Mouse (Mus musculus): ENCODE data around the gene Kmt2a. TPM values are rescaled to one million over a fixed set of nuclear protein-coding genes. Genes with fewer than 3 reads are reported as not detected.
A peak's percentile ranks its signal among the peaks of the same experiment; 100 is the strongest.

Gene Kmt2a
- 18.2 and 19.9 TPM in 2 replicates for polyA plus RNA-seq (2016; fragmentation: Nextera tagmentation; extraction: Ambion mirVana)

DNA sequence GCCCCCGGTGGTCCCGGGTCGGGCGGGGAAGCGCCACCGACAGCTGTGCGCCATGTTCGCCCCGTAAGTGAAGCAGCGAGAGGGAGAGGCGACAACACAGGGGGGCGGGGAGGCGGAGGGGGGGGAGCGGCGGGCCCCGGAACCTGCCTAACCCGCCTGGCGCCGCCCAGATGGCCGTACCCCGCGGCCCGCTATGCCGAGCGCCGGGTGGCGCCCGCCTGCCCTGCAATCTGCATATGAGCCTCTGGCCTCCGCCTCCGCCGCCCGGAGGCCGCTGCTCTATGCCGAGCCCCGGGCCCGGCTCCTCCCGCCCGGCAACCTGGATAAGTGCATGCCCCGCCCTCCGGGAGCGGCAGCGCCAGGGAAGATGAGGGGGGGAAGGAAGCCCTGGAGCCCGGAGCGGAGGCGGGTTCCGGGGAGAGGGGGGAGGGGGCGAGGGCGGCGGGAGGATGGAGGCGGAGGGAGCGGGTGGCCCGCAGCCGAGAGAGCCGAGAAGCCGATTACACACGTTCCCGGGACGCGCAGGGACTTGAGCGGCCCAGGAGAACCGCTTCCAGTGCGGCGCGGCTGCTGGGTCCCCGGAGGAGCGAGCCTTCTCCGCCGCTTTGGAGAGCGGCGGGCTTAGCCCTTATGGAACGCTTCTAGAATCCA is at the start of gene Kmt2a:
Gene Kmt2a, minus strand, starts transcription at position 76 of the 651 bp plus-strand sequence.
- Histone ChIP-seq H3K9me3 (no peaks in the 10 kb centered on the region), H3K9ac (replicated peaks) (peak within 1 kb of the TSS; percentile 94), H3K36me3 (no peaks in the 10 kb centered on the region), H3K4me3 (replicated peaks) (peak within 1 kb of the TSS; percentile 97), H3K4me2 (peak within 1 kb of the TSS; percentile 99), H3K27me3 (no peaks in the 10 kb centered on the region), H3K4me1 (replicated peaks) (peaks cover 42% of the 10 kb centered on the region), H3K27ac (peak within 1 kb of the TSS; percentile 99)
- peak; percentile 35 for ATAC-seq (ENCODE audit: insufficient number of reproducible peaks, insufficient read depth, low FRiP score, low TSS enrichment, low read depth)
- under 1% methylated on average over 53 of the region's 71 CpGs for WGBS

DNA sequence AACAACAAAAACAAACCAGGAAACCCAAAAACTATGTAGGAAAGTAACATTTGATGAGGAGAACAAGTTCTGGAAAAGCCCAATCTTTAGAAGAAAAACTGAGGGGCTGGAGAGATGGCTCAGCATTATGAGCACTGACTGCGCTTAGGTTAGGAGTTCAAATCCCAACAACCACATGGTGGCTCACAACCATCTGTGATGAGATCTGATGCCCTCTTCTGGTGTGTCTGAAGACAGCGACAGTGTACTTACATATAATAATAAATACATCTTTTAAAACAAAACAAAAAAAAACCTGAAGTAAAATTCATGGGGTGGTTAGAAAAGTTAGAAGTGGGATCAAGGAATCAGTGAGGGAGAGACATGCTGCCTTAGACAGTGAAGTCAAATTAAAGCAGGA is 40.4 kb upstream of the Kmt2a start:
- peak overlapping the region; percentile 83 for H3K4me2 ChIP-seq
- no peak for ATAC-seq (ENCODE audit: insufficient number of reproducible peaks, insufficient read depth, low FRiP score, low TSS enrichment, low read depth)
- H3K9ac ChIP-seq (replicated peaks), result 0 out of 2 replicates have a peak overlapping the region, but pooled peaks have one; percentile 95
- peak overlapping the region; percentile 98 for H3K4me3 ChIP-seq (replicated peaks)
- no peaks in the 10 kb centered on the region for H3K9me3 ChIP-seq
- no peaks in the 10 kb centered on the region for H3K27me3 ChIP-seq
- peaks cover 10% of the 10 kb centered on the region for H3K4me1 ChIP-seq (replicated peaks)
- 71% methylated on average over 2 of the region's 2 CpGs for WGBS
- peaks cover 5% of the 10 kb centered on the region; the same call in 1 of the 2 replicates for H3K36me3 ChIP-seq
- H3K27ac ChIP-seq, result peak overlapping the region; percentile 85; the same call in 1 of the 2 replicates

DNA sequence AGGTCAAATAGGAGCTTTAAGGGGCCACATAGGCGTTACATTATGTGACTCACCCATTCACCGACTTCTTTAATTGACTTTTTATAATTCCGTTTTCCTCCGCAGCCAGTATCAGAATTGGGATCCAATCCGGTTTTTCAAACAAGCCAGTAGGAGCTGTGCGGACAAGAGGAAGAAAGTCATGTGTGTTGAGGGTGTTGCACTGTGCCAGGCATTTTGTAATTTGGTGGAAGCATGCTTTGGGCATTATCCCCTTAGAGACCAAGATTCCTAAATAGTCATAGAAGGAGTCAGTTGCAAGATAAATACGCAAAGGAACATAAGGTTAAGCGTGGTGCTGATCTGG is 40.0 kb upstream of the Kmt2a start:
- Histone ChIP-seq H3K4me2 (peak overlapping the region; percentile 83), H3K9me3 (no peaks in the 10 kb centered on the region), H3K9ac (replicated peaks) (peak overlapping the region; percentile 95), H3K4me3 (replicated peaks) (peak overlapping the region; percentile 98), H3K27me3 (no peaks in the 10 kb centered on the region), H3K36me3 (peaks cover 5% of the 10 kb centered on the region; the same call in 1 of the 2 replicates), H3K4me1 (replicated peaks) (peaks cover 10% of the 10 kb centered on the region), H3K27ac (peak overlapping the region; percentile 85)
- under 1% methylated on average over 8 of the region's 8 CpGs for WGBS
- peak; percentile 87 for ATAC-seq (ENCODE audit: insufficient number of reproducible peaks, insufficient read depth, low FRiP score, low TSS enrichment, low read depth)

DNA sequence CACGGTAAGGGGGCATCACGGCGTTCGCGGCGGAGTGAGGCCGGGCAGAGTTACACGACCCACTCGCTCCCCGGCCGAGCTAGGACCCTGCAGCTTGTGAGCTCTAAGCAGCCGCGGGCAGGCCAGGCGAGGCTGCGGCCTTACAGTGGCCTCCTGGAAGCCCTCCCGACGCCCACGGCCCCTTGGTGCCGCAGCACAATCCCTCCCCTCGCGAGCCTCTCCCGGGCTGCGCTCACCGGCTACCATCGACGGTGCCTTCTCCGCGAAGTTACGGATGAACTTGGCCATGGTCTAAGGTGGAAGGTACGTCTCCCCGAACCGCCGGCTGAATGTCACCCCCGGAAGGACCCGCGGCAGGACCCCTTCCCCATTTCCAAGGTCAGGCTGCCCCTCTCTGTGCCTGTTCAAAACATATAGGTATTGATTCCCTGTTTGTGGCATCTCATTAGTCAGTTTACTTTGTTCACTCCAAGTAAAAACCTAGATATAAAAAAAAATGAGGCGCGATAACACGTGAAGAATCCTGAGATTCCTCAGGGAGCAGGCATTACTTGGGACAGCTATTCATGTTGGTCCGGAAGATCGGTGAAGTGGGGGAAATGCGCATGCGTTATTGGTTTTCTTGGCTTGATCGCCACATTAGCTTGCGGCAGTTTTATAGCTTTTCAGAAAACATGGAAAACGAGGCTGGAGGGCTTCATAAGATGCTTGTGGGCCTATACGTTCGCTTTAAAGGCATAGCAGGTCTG is 39.5 kb upstream of the Kmt2a start, which contains the start of gene Atp5l:
Gene Atp5l, minus strand, starts transcription at position 369 of the 749 bp plus-strand sequence.
- H3K9ac ChIP-seq (replicated peaks), result peak within 1 kb of the TSS; percentile 95
- peak within 1 kb of the TSS; percentile 83 for H3K4me2 ChIP-seq
- peaks cover 13% of the 10 kb centered on the region for H3K4me1 ChIP-seq (replicated peaks)
- H3K36me3 ChIP-seq, result peaks cover 5% of the 10 kb centered on the region; the same call in 1 of the 2 replicates
- H3K27ac ChIP-seq, result peak within 1 kb of the TSS; percentile 85
- H3K27me3 ChIP-seq, result no peaks in the 10 kb centered on the region
- under 1% methylated on average over 48 of the region's 48 CpGs for WGBS
- H3K4me3 ChIP-seq (replicated peaks), result peak within 1 kb of the TSS; percentile 98
- H3K9me3 ChIP-seq, result no peaks in the 10 kb centered on the region
- ATAC-seq (ENCODE audit: insufficient number of reproducible peaks, insufficient read depth, low FRiP score, low TSS enrichment, low read depth), result peak; percentile 83

DNA sequence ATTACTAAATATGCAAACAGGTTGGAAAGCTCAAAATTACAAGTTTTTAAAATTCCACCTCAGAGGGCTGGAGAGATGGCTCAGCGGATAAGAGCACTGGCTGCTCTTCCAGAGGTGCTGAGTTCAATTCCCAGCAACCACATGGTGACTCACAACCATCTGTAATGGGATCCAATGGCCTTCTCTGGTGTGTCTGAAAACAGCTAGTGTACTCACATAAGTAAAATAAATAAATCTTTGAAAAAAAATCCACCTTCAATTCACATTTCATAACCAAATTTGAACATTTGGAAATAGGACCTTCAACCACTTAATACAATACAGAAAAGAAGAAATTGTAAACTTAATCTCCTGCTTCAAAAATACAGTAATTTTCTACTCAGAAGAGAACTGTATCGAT is 38.5 kb upstream of the Kmt2a start:
- WGBS, result 36% methylated on average over 2 of the region's 2 CpGs
- no peaks in the 10 kb centered on the region for H3K9me3 ChIP-seq

DNA sequence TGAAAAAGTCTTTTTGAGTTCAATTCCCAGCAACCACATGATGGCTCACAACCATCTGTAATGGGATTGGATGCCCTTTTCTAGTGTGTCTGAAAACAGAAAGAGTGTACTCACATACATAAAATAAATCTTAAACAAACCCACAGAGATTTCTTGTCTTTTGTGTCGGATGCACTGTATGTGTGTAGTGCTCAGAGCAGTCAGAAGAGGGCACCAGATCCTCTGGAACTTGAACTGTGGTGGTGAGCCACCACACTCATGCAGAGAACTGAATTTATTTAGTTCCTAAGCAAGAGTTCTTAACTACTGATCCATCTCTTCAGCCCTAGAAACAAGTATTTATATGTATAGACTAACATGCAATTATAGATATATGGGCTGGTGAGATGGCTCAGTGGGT is 35.1 kb upstream of the Kmt2a start:
- peaks cover 23% of the 10 kb centered on the region for H3K4me1 ChIP-seq (replicated peaks)
- no peak overlapping the region for H3K4me3 ChIP-seq (replicated peaks)
- ATAC-seq (ENCODE audit: insufficient number of reproducible peaks, insufficient read depth, low FRiP score, low TSS enrichment, low read depth), result no peak
- H3K36me3 ChIP-seq, result peaks cover 18% of the 10 kb centered on the region
- 67% methylated on average over 1 of the region's 1 CpGs for WGBS
- H3K27ac ChIP-seq, result no peak overlapping the region
- H3K9me3 ChIP-seq, result no peaks in the 10 kb centered on the region
- H3K9ac ChIP-seq (replicated peaks), result no peak overlapping the region
- H3K4me2 ChIP-seq, result no peak overlapping the region
- no peaks in the 10 kb centered on the region for H3K27me3 ChIP-seq

More for the DNA sequence above, 38.5 kb upstream of the Kmt2a start:
- no peak for ATAC-seq (ENCODE audit: insufficient number of reproducible peaks, insufficient read depth, low FRiP score, low TSS enrichment, low read depth)
- Histone ChIP-seq H3K27me3 (no peaks in the 10 kb centered on the region), H3K4me1 (replicated peaks) (peaks cover 22% of the 10 kb centered on the region), H3K27ac (no peak overlapping the region), H3K9ac (replicated peaks) (peak overlapping the region; percentile 95), H3K4me3 (replicated peaks) (peak overlapping the region; percentile 98), H3K36me3 (peaks cover under 1% of the 10 kb centered on the region; the same call in 1 of the 2 replicates), H3K4me2 (peak overlapping the region; percentile 83)

DNA sequence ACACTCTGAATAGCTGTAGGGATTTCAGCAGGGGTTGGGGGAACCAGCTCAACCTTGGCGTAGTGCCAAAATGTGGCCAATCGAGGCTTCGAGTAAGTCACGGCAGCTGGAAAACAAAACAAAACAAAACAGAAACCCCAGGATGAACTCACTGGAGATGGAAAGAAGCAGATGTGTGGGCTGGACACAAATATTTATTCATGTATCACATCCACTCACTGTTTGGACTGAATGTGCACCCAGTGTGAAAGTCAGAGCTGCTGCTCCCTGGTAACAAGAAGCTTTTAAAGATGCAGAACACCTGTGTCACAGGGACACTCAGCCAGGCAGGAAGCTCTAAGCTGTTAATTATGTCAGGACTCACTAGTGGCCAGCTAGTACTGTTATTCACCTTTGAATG is 33.6 kb upstream of the Kmt2a start:
- Histone ChIP-seq H3K4me3 (replicated peaks) (no peak overlapping the region), H3K27ac (peak overlapping the region; percentile 37; the same call in 1 of the 2 replicates), H3K9me3 (no peaks in the 10 kb centered on the region), H3K4me1 (replicated peaks) (peaks cover 23% of the 10 kb centered on the region), H3K36me3 (peaks cover 32% of the 10 kb centered on the region), H3K27me3 (no peaks in the 10 kb centered on the region), H3K9ac (replicated peaks) (no peak overlapping the region), H3K4me2 (peak overlapping the region; percentile 13; the same call in 1 of the 2 replicates)
- no peak for ATAC-seq (ENCODE audit: insufficient number of reproducible peaks, insufficient read depth, low FRiP score, low TSS enrichment, low read depth)
- WGBS, result 33% methylated on average over 4 of the region's 4 CpGs

DNA sequence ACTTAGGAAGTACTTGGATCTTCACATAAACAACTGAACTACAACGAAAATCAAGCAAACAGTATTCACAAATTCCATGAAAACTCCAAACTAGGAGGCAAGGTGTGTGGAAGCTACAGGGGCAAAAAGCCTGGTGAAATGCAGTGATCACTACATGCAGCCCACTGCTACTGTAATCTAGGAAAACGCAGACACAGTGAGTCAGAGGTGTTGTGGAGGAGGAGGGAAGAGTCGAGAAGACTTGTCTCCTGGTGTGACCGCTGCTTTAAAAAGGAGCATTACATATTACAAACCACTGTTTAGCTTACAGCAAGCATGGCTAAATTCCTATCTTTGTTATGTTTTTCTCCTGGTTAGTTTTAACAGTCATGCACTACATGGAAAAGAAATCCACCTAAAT is 30.3 kb upstream of the Kmt2a start:
- no peak for ATAC-seq (ENCODE audit: insufficient number of reproducible peaks, insufficient read depth, low FRiP score, low TSS enrichment, low read depth)
- 91% methylated on average over 4 of the region's 4 CpGs for WGBS
- H3K4me3 ChIP-seq (replicated peaks), result no peak overlapping the region
- H3K4me2 ChIP-seq, result no peak overlapping the region
- no peak overlapping the region for H3K27ac ChIP-seq
- no peaks in the 10 kb centered on the region for H3K9me3 ChIP-seq
- H3K27me3 ChIP-seq, result no peaks in the 10 kb centered on the region
- no peak overlapping the region for H3K9ac ChIP-seq (replicated peaks)
- H3K4me1 ChIP-seq (replicated peaks), result peaks cover 17% of the 10 kb centered on the region
- H3K36me3 ChIP-seq, result peaks cover 32% of the 10 kb centered on the region

DNA sequence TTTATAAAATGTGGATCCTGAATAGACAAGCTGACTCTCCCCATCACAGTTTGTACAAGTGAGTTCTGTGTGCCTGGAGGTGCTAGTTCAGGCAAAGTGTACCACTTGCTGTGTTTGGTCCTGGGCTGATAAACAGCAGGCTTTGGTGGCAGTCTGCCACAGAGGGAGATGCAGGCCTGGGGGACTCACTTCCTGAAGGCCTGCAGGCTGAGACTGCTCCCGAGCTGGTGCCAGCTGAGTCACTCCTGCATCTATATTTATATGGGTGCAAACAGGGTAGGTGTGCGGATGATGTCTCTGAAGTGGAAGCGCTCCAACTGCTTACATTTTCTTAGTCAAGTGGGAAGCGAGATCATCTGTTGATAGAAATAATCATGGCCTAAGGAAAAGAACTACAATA is 24.5 kb upstream of the Kmt2a start:
- Histone ChIP-seq H3K4me3 (replicated peaks) (no peak overlapping the region), H3K4me1 (replicated peaks) (no peaks in the 10 kb centered on the region), H3K27ac (no peak overlapping the region), H3K27me3 (no peaks in the 10 kb centered on the region), H3K9me3 (no peaks in the 10 kb centered on the region), H3K9ac (replicated peaks) (no peak overlapping the region), H3K4me2 (no peak overlapping the region), H3K36me3 (peaks cover 9% of the 10 kb centered on the region)
- ATAC-seq (ENCODE audit: insufficient number of reproducible peaks, insufficient read depth, low FRiP score, low TSS enrichment, low read depth), result no peak
- 74% methylated on average over 4 of the region's 4 CpGs for WGBS

DNA sequence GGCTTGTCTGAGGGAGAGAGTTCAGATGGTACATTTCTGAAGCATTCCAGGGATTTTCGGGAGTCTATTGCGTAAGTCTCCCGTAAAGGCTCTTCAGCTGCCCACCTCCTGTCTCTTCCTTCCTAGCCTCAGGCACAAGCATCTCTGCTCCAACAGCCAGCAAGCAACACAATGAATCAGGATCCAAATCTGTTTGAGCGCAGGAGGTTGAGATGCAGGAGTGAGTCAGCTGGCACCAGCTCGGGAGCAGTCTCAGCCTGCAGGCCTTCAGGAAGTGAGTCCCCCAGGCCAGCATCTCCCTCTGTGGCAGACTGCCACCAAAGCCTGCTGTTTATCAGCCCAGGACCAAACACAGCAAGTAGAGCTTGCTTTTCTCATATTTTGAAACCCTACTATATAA is 23.9 kb upstream of the Kmt2a start:
- Histone ChIP-seq H3K4me3 (replicated peaks) (no peak overlapping the region), H3K27ac (no peak overlapping the region), H3K36me3 (peaks cover 2% of the 10 kb centered on the region; the same call in 1 of the 2 replicates), H3K4me1 (replicated peaks) (no peaks in the 10 kb centered on the region), H3K9me3 (no peaks in the 10 kb centered on the region), H3K4me2 (no peak overlapping the region), H3K9ac (replicated peaks) (no peak overlapping the region), H3K27me3 (no peaks in the 10 kb centered on the region)
- 60% methylated on average over 5 of the region's 5 CpGs for WGBS
- no peak for ATAC-seq (ENCODE audit: insufficient number of reproducible peaks, insufficient read depth, low FRiP score, low TSS enrichment, low read depth)

DNA sequence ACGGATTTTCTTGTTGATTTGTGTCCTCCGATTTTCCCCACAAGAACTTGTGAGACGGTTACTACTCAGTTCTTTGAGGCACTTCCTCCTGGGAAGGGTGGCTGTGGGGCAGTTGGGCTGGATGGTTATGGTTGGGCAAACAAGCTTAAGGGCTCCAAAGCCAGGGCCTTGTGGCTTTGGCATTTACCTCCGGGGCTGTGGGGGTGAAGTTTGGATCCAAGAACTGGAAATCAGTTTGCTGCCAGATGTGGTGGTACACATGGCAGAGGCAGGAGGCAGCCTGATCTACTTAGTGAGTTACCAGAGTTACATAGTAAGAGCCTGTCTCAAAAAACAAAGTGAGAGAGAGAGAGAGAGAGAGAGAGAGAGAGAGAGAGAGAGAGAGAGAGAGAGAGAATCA is 22.8 kb upstream of the Kmt2a start:
- Histone ChIP-seq H3K27me3 (no peaks in the 10 kb centered on the region; the same call in 1 of the 2 replicates), H3K4me1 (replicated peaks) (no peaks in the 10 kb centered on the region), H3K4me3 (replicated peaks) (no peak overlapping the region), H3K36me3 (no peaks in the 10 kb centered on the region), H3K9me3 (no peaks in the 10 kb centered on the region), H3K27ac (no peak overlapping the region), H3K9ac (replicated peaks) (no peak overlapping the region), H3K4me2 (no peak overlapping the region)
- ATAC-seq (ENCODE audit: insufficient number of reproducible peaks, insufficient read depth, low FRiP score, low TSS enrichment, low read depth), result no peak
- 82% methylated on average over 4 of the region's 4 CpGs for WGBS

All from limb, embryonic 12.5 days (tissue).